Mouse (Mus musculus) duodenum, adult 2 months (tissue): ENCODE data around the gene 1700037C18Rik. TPM values are rescaled to one million over a fixed set of nuclear protein-coding genes. Genes with fewer than 3 reads are reported as not detected.

Experiments used
- polyA plus RNA-seq: library from polyadenylated mRNA; depleted of rRNA; stranded (reverse); fragments of >200 nt; gene quantifications from 2 replicates; pipeline ENCODE4 v1.2.3, GENCODE M21; 2012; ENCODE audit warnings: low replicate concordance; rRNA removed

The 1700037C18Rik gene
- polyA plus RNA-seq: 9.4 and 13.7 TPM in 2 replicates

GRCm38 (mm10) chr16:3908537-3909111 lies at the start of gene 1700037C18Rik, which contains the start of gene Cluap1:
1700037C18Rik (minus strand) TSS chr16:3908689.
Cluap1 (plus strand) TSS chr16:3908801.

GRCm38 (mm10) chr16:3884201-3885064 lies 24.1 kb downstream of the 1700037C18Rik start, which contains the start of the genes Zfp597 and Gm20695:
Zfp597 (minus strand) TSS chr16:3884561.
Gm20695 (plus strand) TSS chr16:3884648.

GRCm38 (mm10) chr16:3872216-3873047 lies 36.1 kb downstream of the 1700037C18Rik start, which contains the start of gene Naa60:
Naa60 (plus strand) TSS chr16:3872375.

GRCm38 (mm10) chr16:3846711-3847518 lies 61.6 kb downstream of the 1700037C18Rik start, which contains the start of gene Zfp174:
Zfp174 (plus strand) TSS chr16:3847268.

Other genes starting within 250 kb of the 1700037C18Rik start
- 0.05 and 0.25 TPM in 2 replicates for gene Mefv, start 190.6 kb downstream of the 1700037C18Rik start, polyA plus RNA-seq
- 3.8 and 5.0 TPM in 2 replicates for gene Zfp263, start 164.6 kb downstream of the 1700037C18Rik start, polyA plus RNA-seq
- gene Olfr15, start 77.8 kb downstream of the 1700037C18Rik start, polyA plus RNA-seq: not detected in 2 replicates
- gene Zfp174, start 61.4 kb downstream of the 1700037C18Rik start, polyA plus RNA-seq: 0.18 and 0.47 TPM in 2 replicates
- 63.9 and 68.5 TPM in 2 replicates for gene Naa60, start 36.3 kb downstream of the 1700037C18Rik start, polyA plus RNA-seq
- gene Zfp597, start 24.1 kb downstream of the 1700037C18Rik start, polyA plus RNA-seq: 0.78 and 0.83 TPM in 2 replicates
- gene Gm20695, start 24.0 kb downstream of the 1700037C18Rik start, polyA plus RNA-seq: not detected in 2 replicates
- 2.4 and 3.1 TPM in 2 replicates for gene Cluap1, start 112 bp upstream of the 1700037C18Rik start, polyA plus RNA-seq
- 3.6 and 3.9 TPM in 2 replicates for gene Nlrc3, start 67.9 kb upstream of the 1700037C18Rik start, polyA plus RNA-seq
- 20.3 and 32.0 TPM in 2 replicates for gene Slx4, start 95.1 kb upstream of the 1700037C18Rik start, polyA plus RNA-seq
- gene Dnase1, start 128.3 kb upstream of the 1700037C18Rik start, polyA plus RNA-seq: 28.5 and 730 TPM in 2 replicates
- 38.8 and 80.8 TPM in 2 replicates for gene Trap1, start 169.1 kb upstream of the 1700037C18Rik start, polyA plus RNA-seq